ENCODE assay signal across 23 mouse cellular contexts in genomic region chr16:28239382-28239781, GRCm38 (mm10).
"Had no signal": no experiment of that assay in that cellular context is flagged by ENCODE, and none has a peak within 500 bp of the region (broad histone marks: within the 10 kb centered on the region; RNA-seq: fewer than 3 reads in every experiment).

No protein-coding gene starts in this region.

- H3K4me1 ChIP-seq: megakaryocyte, embryonic 14.5 days; stomach, embryonic 15.5 days had no signal

- H3K27me3 ChIP-seq: limb, embryonic 13.5 days; lung, embryonic 15.5 days; megakaryocyte, embryonic 14.5 days; midbrain, embryonic 13.5 days; neural tube, embryonic 13.5 days; stomach, embryonic 15.5 days had no signal

- H3K9me3 ChIP-seq: limb, embryonic 10.5 days; limb, embryonic 13.5 days; lung, embryonic 15.5 days; megakaryocyte, embryonic 14.5 days; midbrain, embryonic 10.5 days; midbrain, embryonic 13.5 days; neural tube, embryonic 13.5 days; stomach, embryonic 15.5 days had no signal

- ATAC-seq: intestine, embryonic 16.5 days; midbrain, embryonic 13.5 days; midbrain, embryonic 16.5 days had no signal

- H3K27ac ChIP-seq: limb, embryonic 10.5 days; limb, embryonic 13.5 days; midbrain, embryonic 10.5 days; midbrain, embryonic 13.5 days; stomach, embryonic 15.5 days had no signal

- DNase-seq: kidney, adult 18-20 months; kidney, adult 9 months; kidney, postnatal 14 days; kidney, postnatal 4 days; layer of hippocampus, postnatal 36 days; lung, adult 18-20 months; lung, postnatal 10 days; lung, postnatal 36 days; retina, postnatal 1 day; right cerebral cortex, postnatal 25 days; spleen, adult 18-20 months; thymus, postnatal 25 days had no signal

- H3K36me3 ChIP-seq: limb, embryonic 10.5 days; limb, embryonic 13.5 days; lung, embryonic 15.5 days; midbrain, embryonic 10.5 days; midbrain, embryonic 13.5 days; neural tube, embryonic 13.5 days; stomach, embryonic 15.5 days had no signal

- H3K4me3 ChIP-seq: limb, embryonic 10.5 days; limb, embryonic 13.5 days; lung, embryonic 15.5 days; megakaryocyte, embryonic 14.5 days; midbrain, embryonic 10.5 days; midbrain, embryonic 13.5 days; myocyte; neural tube, embryonic 13.5 days; stomach, embryonic 15.5 days had no signal

- H3K4me2 ChIP-seq: midbrain, embryonic 13.5 days; neural tube, embryonic 13.5 days; stomach, embryonic 15.5 days had no signal

- H3K9ac ChIP-seq: limb, embryonic 13.5 days; lung, embryonic 15.5 days; midbrain, embryonic 13.5 days; neural tube, embryonic 13.5 days; stomach, embryonic 15.5 days had no signal
